Mouse (Mus musculus) hindbrain, embryonic 12.5 days (tissue): ENCODE measurements around the gene Pbx1. TPM values are rescaled to one million over a fixed set of nuclear protein-coding genes. Genes with fewer than 3 reads are reported as not detected.

Experiments
- ATAC-seq: fragments of 200-750 bp; cut with Nextera tagmentation; 2 replicates; pipeline ENCODE4 v1.8.0; 2017; ENCODE audit warnings: moderate TSS enrichment; ENCODE audit not compliant: low FRiP score
- H3K27ac ChIP-seq: fragments of 300-500 bp; sonication (generic); 2 replicates; pipeline ENCODE4 v1.5.1; 2016; ENCODE audit warnings: mild to moderate bottlenecking
- H3K27me3 ChIP-seq: fragments of 300-500 bp; sonication (generic); 2 replicates; pipeline ENCODE4 v1.6.1; 2016; ENCODE audit warnings: mild to moderate bottlenecking
- H3K36me3 ChIP-seq: fragments of 300-500 bp; sonication (generic); 2 replicates; pipeline ENCODE4 v1.6.1; 2016; ENCODE audit warnings: mild to moderate bottlenecking
- H3K4me1 ChIP-seq: fragments of 300-500 bp; sonication (generic); 2 replicates; pipeline ENCODE4 v1.6.1; 2016
- H3K4me2 ChIP-seq: fragments of 300-500 bp; sonication (generic); replicated peaks from 2 replicates; pipeline ENCODE4 v1.6.1; 2016; ENCODE audit warnings: mild to moderate bottlenecking
- H3K4me3 ChIP-seq: fragments of 300-500 bp; sonication (generic); 2 replicates; pipeline ENCODE4 v1.5.1; 2016; ENCODE audit warnings: mild to moderate bottlenecking
- H3K9ac ChIP-seq: fragments of 300-500 bp; sonication (generic); 2 replicates; pipeline ENCODE4 v1.6.1; 2016; ENCODE audit warnings: mild to moderate bottlenecking, moderate library complexity
- H3K9me3 ChIP-seq: fragments of 300-500 bp; sonication (generic); replicated peaks from 2 replicates; pipeline ENCODE4 v1.6.1; 2016; ENCODE audit warnings: mild to moderate bottlenecking
- WGBS: fragments of 180-500 bp; shearing (Covaris S2); methylation state at CpG from one replicate; pipeline ENCODE4 v1.1.7; 2016; 5-methylcytosine and 5-hydroxymethylcytosine counted together
- polyA plus RNA-seq: library from polyadenylated mRNA; unstranded; fragments of >200 nt; fragmentation: Nextera tagmentation; extraction: Ambion mirVana; gene quantifications from 2 replicates; pipeline ENCODE4 v1.2.1, GENCODE M21; 2016

Pbx1 gene
- polyA plus RNA-seq, 1 experiment from 2014 or later, result 56.3 TPM

DNA sequence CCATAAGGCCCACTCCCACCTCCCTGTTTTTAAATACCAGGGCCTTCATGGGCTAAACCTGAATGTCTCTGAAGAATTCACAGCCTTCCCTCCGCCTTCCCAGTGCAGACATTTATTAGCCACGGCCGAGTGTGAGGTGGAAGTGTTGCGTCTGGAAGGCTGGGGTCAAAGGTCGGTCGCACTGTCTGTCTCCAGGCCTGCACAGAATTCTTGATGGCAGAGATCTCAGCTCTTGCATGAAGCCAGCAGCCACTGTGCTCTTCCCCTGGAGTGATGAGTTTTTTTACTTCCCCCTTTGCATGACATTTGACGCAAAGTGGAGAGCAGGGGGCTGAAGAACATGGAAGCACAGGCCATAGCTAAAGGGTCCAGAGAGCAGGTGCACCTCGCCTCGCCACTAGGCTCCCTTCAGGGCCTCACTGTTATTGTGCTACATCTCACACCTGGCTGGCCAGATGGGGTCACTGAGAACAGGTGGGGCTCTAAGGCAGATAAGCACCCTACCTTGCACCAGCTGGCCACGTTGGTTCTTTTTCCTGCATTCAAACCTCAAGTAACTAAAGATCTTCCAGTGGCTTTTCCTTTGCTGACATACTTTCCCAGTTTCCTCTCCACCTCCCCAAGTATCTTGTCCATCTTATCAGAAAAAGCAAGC, 143.1 kb downstream of the Pbx1 start:
- 38% methylated on average over 10 of the region's 10 CpGs for WGBS
- H3K36me3 ChIP-seq, result no peaks in the 10 kb centered on the region
- H3K9me3 ChIP-seq, result no peaks in the 10 kb centered on the region
- no peak overlapping the region for H3K4me2 ChIP-seq
- no peak overlapping the region for H3K4me3 ChIP-seq
- ATAC-seq, result no peak
- H3K27me3 ChIP-seq, result no peaks in the 10 kb centered on the region
- H3K27ac ChIP-seq, result peak overlapping the region; percentile 89
- peaks cover 81% of the 10 kb centered on the region for H3K4me1 ChIP-seq
- H3K9ac ChIP-seq, result peak overlapping the region; percentile 59; the same call in 1 of the 2 replicates

DNA sequence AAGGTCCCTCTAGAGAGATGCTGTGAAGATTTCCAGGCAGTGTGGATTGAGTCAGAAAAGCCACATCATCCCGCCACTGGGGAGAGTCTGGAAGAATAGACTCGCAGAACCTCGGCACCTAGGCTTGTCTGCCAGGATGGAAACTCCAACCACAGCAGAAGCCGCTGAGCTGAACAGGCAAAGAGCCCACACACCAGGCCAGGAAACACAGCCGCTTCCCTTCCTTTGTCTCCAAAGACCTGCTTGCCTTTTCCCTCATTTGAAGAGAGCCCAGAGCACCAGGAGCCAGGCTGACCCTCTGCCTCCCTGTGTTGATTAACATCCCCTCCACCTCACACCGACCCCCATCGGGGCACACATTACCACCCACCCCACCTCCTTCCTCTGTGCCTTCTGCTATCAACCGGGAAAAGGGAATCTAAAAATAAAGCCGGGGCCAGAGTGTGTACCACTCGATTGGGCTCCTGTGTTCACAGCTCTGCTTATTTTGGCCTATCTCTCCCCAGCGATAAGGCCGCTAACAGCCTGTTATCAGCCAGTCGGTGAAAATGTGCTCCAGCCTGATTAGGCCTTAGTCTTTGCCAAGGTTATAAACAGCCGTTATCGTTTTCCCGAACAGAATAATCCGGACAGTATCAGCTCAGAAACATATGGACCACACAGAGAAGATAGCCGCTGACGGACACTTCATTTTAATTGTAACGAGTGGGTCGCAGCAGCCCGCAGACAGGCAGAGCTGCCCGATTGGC, 144.1 kb downstream of the Pbx1 start:
- Histone ChIP-seq H3K9ac (peak overlapping the region; percentile 59), H3K4me1 (peaks cover 91% of the 10 kb centered on the region), H3K4me3 (no peak overlapping the region)

GRCm38 (mm10) chr1:168286862-168287650, 145.0 kb downstream of the Pbx1 start:
- peak overlapping the region; percentile 21; the same call in 1 of the 2 replicates for H3K4me2 ChIP-seq
- WGBS, result 23% methylated on average over 2 of the region's 2 CpGs
- H3K9me3 ChIP-seq, result no peaks in the 10 kb centered on the region
- H3K4me1 ChIP-seq, result peaks cover 89% of the 10 kb centered on the region
- no peak overlapping the region for H3K4me3 ChIP-seq
- no peaks in the 10 kb centered on the region for H3K36me3 ChIP-seq
- no peaks in the 10 kb centered on the region for H3K27me3 ChIP-seq
- peak overlapping the region; percentile 89 for H3K27ac ChIP-seq
- ATAC-seq, result 0 out of 2 replicates have a peak, but pooled peaks have one; percentile 17
- H3K9ac ChIP-seq, result no peak overlapping the region

More for the DNA sequence above, 144.1 kb downstream of the Pbx1 start:
- ATAC-seq, result peak; percentile 55
- H3K4me2 ChIP-seq, result peak overlapping the region; percentile 23
- no peaks in the 10 kb centered on the region for H3K36me3 ChIP-seq
- H3K27me3 ChIP-seq, result no peaks in the 10 kb centered on the region
- WGBS, result 30% methylated on average over 23 of the region's 23 CpGs
- peak overlapping the region; percentile 89 for H3K27ac ChIP-seq
- no peaks in the 10 kb centered on the region for H3K9me3 ChIP-seq

DNA sequence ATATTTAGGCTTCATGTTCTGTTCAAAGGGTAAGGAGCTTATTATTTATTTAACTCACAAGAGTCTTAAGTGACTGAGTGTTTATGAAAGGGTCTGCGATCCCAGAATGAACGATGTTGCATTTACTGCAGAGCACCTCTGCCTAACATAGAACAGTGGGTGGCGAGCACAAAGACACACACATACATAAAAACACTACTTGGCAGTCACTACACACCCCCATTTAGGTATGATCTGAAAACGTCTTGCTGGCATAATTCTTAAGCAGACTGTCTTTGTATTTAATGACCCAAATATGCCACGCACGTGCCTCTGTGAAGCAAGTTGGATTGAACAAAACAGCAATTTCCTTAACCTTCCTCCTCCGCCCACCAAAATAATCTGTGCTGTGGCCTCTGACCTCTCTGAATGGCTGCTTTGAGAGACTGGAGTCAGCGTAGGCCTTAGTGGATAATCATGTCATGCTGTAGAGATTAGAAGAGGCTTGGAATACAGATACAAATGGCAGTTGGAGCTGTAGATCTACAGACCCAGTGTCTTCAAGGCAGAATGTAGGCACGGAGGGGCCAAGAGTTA, 147.4 kb downstream of the Pbx1 start:
- Histone ChIP-seq H3K4me2 (no peak overlapping the region), H3K27me3 (no peaks in the 10 kb centered on the region), H3K9me3 (no peaks in the 10 kb centered on the region), H3K4me1 (peaks cover 72% of the 10 kb centered on the region), H3K36me3 (no peaks in the 10 kb centered on the region), H3K9ac (no peak overlapping the region), H3K27ac (peak overlapping the region; percentile 62), H3K4me3 (no peak overlapping the region)
- ATAC-seq, result no peak
- 28% methylated on average over 9 of the region's 9 CpGs for WGBS

- 45% methylated on average over 13 of the region's 15 CpGs for WGBS
These were observed 148.1 kb downstream of the Pbx1 start for GRCm38 (mm10) chr1:168283841-168284565.

GRCm38 (mm10) chr1:168283421-168283820, 148.6 kb downstream of the Pbx1 start:
- no peak overlapping the region; the same call in 1 of the 2 replicates for H3K27ac ChIP-seq
- no peak overlapping the region for H3K4me2 ChIP-seq
- 78% methylated on average over 2 of the region's 2 CpGs for WGBS
- H3K4me3 ChIP-seq, result no peak overlapping the region
- no peaks in the 10 kb centered on the region for H3K36me3 ChIP-seq
- peaks cover 60% of the 10 kb centered on the region for H3K4me1 ChIP-seq
- no peaks in the 10 kb centered on the region for H3K9me3 ChIP-seq
- no peak overlapping the region for H3K9ac ChIP-seq
- H3K27me3 ChIP-seq, result no peaks in the 10 kb centered on the region
- ATAC-seq, result no peak

More at GRCm38 (mm10) chr1:168283841-168284565, 148.1 kb downstream of the Pbx1 start:
- H3K36me3 ChIP-seq, result no peaks in the 10 kb centered on the region
- H3K9ac ChIP-seq, result no peak overlapping the region
- H3K9me3 ChIP-seq, result no peaks in the 10 kb centered on the region
- H3K4me2 ChIP-seq, result no peak overlapping the region
- H3K27me3 ChIP-seq, result no peaks in the 10 kb centered on the region
- H3K4me3 ChIP-seq, result no peak overlapping the region
- peak overlapping the region; percentile 62 for H3K27ac ChIP-seq
- no peak for ATAC-seq
- peaks cover 65% of the 10 kb centered on the region for H3K4me1 ChIP-seq

- peak; percentile 80 for ATAC-seq
- Histone ChIP-seq H3K4me2 (no peak overlapping the region), H3K4me1 (peaks cover 28% of the 10 kb centered on the region), H3K4me3 (no peak overlapping the region), H3K27ac (peak overlapping the region; percentile 66; the same call in 1 of the 2 replicates), H3K36me3 (no peaks in the 10 kb centered on the region), H3K27me3 (no peaks in the 10 kb centered on the region), H3K9me3 (no peaks in the 10 kb centered on the region), H3K9ac (no peak overlapping the region)
- WGBS, result 52% methylated on average over 5 of the region's 5 CpGs
These were observed 156.4 kb downstream of the Pbx1 start for GRCm38 (mm10) chr1:168275678-168276077.

- Histone ChIP-seq H3K4me1 (peaks cover 36% of the 10 kb centered on the region), H3K9ac (no peak overlapping the region), H3K4me3 (no peak overlapping the region), H3K36me3 (no peaks in the 10 kb centered on the region), H3K9me3 (no peaks in the 10 kb centered on the region), H3K4me2 (no peak overlapping the region), H3K27me3 (no peaks in the 10 kb centered on the region), H3K27ac (no peak overlapping the region)
- ATAC-seq, result no peak
- 94% methylated on average over 4 of the region's 4 CpGs for WGBS
These were observed 157.8 kb downstream of the Pbx1 start for GRCm38 (mm10) chr1:168274296-168274695.

GRCm38 (mm10) chr1:168272091-168272490, 160.0 kb downstream of the Pbx1 start:
- 75% methylated on average over 2 of the region's 2 CpGs for WGBS
- H3K27ac ChIP-seq, result peak overlapping the region; percentile 35; the same call in 1 of the 2 replicates
- no peak for ATAC-seq
- H3K27me3 ChIP-seq, result no peaks in the 10 kb centered on the region
- H3K4me3 ChIP-seq, result no peak overlapping the region
- no peaks in the 10 kb centered on the region for H3K36me3 ChIP-seq
- H3K4me2 ChIP-seq, result no peak overlapping the region
- H3K9ac ChIP-seq, result no peak overlapping the region
- peaks cover 43% of the 10 kb centered on the region for H3K4me1 ChIP-seq
- no peaks in the 10 kb centered on the region for H3K9me3 ChIP-seq

GRCm38 (mm10) chr1:168271207-168271606, 160.9 kb downstream of the Pbx1 start:
- no peak overlapping the region for H3K27ac ChIP-seq
- H3K9ac ChIP-seq, result no peak overlapping the region
- H3K4me3 ChIP-seq, result no peak overlapping the region
- WGBS, result 86% methylated on average over 4 of the region's 4 CpGs
- no peak for ATAC-seq
- peaks cover 36% of the 10 kb centered on the region for H3K4me1 ChIP-seq
- no peaks in the 10 kb centered on the region for H3K9me3 ChIP-seq
- no peak overlapping the region for H3K4me2 ChIP-seq
- H3K27me3 ChIP-seq, result no peaks in the 10 kb centered on the region
- no peaks in the 10 kb centered on the region for H3K36me3 ChIP-seq

DNA sequence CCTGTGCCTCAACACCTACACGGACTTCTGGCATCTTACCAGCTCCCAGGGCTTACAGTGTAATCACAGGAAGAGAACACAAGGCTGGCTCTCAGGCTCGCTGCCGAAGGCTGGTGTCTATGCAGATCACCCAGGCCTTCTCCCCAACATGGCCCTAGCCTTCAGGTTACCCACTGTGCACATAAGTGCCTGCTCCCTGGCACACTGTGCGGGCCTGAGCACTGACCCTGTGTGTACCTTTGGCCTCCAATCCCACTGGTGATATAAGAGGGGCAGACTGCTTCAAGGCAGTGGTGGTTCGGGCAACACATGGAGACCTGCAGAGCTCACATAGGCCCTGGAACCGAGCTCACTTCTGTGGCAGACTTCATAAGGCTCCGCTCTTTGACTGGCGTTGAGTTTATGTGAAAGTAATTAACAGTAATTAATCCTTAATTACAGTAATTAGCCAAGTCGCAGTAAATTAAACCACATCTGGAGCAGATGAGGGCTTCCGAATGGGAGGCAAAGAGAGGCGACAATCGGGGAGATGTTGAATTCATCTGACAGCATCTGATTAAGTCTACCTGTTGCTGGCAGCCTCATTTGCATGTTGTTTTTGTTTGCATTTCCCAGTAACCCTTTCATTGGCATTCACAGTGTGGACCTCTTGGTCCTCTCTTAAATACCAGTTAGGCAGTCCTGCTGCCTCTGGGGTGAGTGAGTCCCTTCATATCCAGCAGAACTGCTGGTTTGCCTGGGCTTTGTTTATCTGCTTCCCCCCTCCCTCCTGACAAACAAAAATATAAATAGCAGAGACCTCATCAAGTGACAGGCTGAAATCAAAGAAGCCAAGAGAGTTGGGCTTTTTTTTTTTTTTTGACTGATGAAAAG, 163.1 kb downstream of the Pbx1 start:
- no peak overlapping the region for H3K4me3 ChIP-seq
- 67% methylated on average over 12 of the region's 12 CpGs for WGBS
- no peaks in the 10 kb centered on the region for H3K27me3 ChIP-seq
- H3K9ac ChIP-seq, result no peak overlapping the region
- no peaks in the 10 kb centered on the region for H3K9me3 ChIP-seq
- H3K27ac ChIP-seq, result no peak overlapping the region
- no peaks in the 10 kb centered on the region for H3K36me3 ChIP-seq
- no peak overlapping the region for H3K4me2 ChIP-seq
- H3K4me1 ChIP-seq, result peaks cover 33% of the 10 kb centered on the region
- ATAC-seq, result peak; percentile 38
